Mouse (Mus musculus): ENCODE results near the gene Nasp. TPM values are rescaled to one million over a fixed set of nuclear protein-coding genes. Genes with fewer than 3 reads are reported as not detected.
"Not testable (repeated sequence)": the region's sequence is repeated elsewhere in the genome, so short reads cannot be mapped to it uniquely, and the experiment has no call there.

Nasp gene
- total and polyA plus RNA-seq, 2 experiments from 2014 or later: 51.6 to 76.3 TPM

- 66% methylated on average over 4 of the region's 4 CpGs for WGBS
- H3K9me3 ChIP-seq (ENCODE audit: low read length): no peaks in the 10 kb centered on the region
- TF ChIP-seq CTCF (IDR thresholded peaks at IDR 0.05): no peak
- no peaks in the 10 kb centered on the region for H3K4me1 ChIP-seq (ENCODE audit: insufficient read depth, low read length)
- H3K27ac ChIP-seq (ENCODE audit: low read depth, low read length): no peak overlapping the region
- no peak overlapping the region for H3K4me3 ChIP-seq (ENCODE audit: low read depth, low read length)
- H3K27me3 ChIP-seq (ENCODE audit: insufficient read depth, low read length): no peaks in the 10 kb centered on the region
- H3K36me3 ChIP-seq (ENCODE audit: insufficient read depth, low read length): no peaks in the 10 kb centered on the region
- DNase-seq (ENCODE audit: low spot score) (no peak), ATAC-seq (ENCODE audit: low FRiP score) (no peak)
- H3K4me2 ChIP-seq (ENCODE audit: low read depth, low read length, poor library complexity, severe bottlenecking): no peak overlapping the region
- no peak overlapping the region for H3K9ac ChIP-seq (replicated peaks; ENCODE audit: low read length, poor library complexity, severe bottlenecking)
Observed at GRCm38 (mm10) chr4:116666625-116667024, 38.9 kb upstream of the Nasp start.

GRCm38 (mm10) chr4:116661998-116662397 lies 34.3 kb upstream of the Nasp start:
- H3K36me3 ChIP-seq (ENCODE audit: insufficient read depth, low read length): no peaks in the 10 kb centered on the region
- H3K9ac ChIP-seq (replicated peaks; ENCODE audit: low read length, poor library complexity, severe bottlenecking): no peak overlapping the region
- 89% methylated on average over 1 of the region's 1 CpGs for WGBS
- H3K4me1 ChIP-seq (ENCODE audit: insufficient read depth, low read length): no peaks in the 10 kb centered on the region
- DNase-seq (ENCODE audit: low spot score): no peak
- H3K9me3 ChIP-seq (ENCODE audit: low read length): no peaks in the 10 kb centered on the region
- no peak overlapping the region for H3K4me2 ChIP-seq (ENCODE audit: low read depth, low read length, poor library complexity, severe bottlenecking)
- H3K4me3 ChIP-seq (ENCODE audit: low read depth, low read length): no peak overlapping the region
- no peaks in the 10 kb centered on the region for H3K27me3 ChIP-seq (ENCODE audit: insufficient read depth, low read length)
- no peak for ATAC-seq (ENCODE audit: low FRiP score)
- no peak overlapping the region for H3K27ac ChIP-seq (ENCODE audit: low read depth, low read length)
- TF ChIP-seq CTCF (IDR thresholded peaks at IDR 0.05): no peak

DNA sequence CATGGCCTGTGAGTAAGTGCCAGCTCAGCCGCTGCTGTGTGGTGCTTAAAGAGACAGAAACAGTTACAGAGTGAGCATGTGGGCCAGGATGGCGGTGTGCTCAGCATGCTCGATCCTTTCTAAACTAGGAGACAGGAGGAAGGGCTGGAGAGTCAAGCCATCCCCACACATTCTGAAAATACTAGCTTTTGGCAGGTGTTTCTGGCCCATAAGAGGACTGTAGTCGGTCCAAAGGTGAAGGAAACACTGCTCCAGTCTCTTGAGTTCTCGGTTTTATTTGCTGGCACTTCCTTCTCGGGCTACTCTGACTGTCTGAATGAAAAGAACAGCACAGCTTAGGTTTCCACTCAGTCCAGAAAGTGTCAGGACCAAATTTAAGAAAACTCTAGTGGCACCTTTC lies 33.1 kb upstream of the Nasp start:
- TF ChIP-seq CTCF (IDR thresholded peaks at IDR 0.05): no peak
- Histone ChIP-seq H3K4me2 (ENCODE audit: low read depth, low read length, poor library complexity, severe bottlenecking) (no peak overlapping the region), H3K9me3 (ENCODE audit: low read length) (no peaks in the 10 kb centered on the region), H3K4me3 (ENCODE audit: low read depth, low read length) (no peak overlapping the region), H3K27ac (ENCODE audit: low read depth, low read length) (no peak overlapping the region), H3K9ac (replicated peaks; ENCODE audit: low read length, poor library complexity, severe bottlenecking) (no peak overlapping the region), H3K36me3 (ENCODE audit: insufficient read depth, low read length) (no peaks in the 10 kb centered on the region), H3K27me3 (ENCODE audit: insufficient read depth, low read length) (no peaks in the 10 kb centered on the region), H3K4me1 (ENCODE audit: insufficient read depth, low read length) (no peaks in the 10 kb centered on the region)
- no peak for ATAC-seq (ENCODE audit: low FRiP score)
- DNase-seq (ENCODE audit: low spot score): no peak
- WGBS: 79% methylated on average over 6 of the region's 6 CpGs

- H3K36me3 ChIP-seq (ENCODE audit: insufficient read depth, low read length); ATAC-seq (ENCODE audit: low FRiP score): not testable (repeated sequence)
Observed at GRCm38 (mm10) chr4:116659916-116660315, 32.2 kb upstream of the Nasp start.

GRCm38 (mm10) chr4:116659474-116659873 lies 31.7 kb upstream of the Nasp start:
- Histone ChIP-seq H3K4me1 (ENCODE audit: insufficient read depth, low read length) (no peaks in the 10 kb centered on the region), H3K4me3 (ENCODE audit: low read depth, low read length) (no peak overlapping the region), H3K9ac (replicated peaks; ENCODE audit: low read length, poor library complexity, severe bottlenecking) (no peak overlapping the region), H3K4me2 (ENCODE audit: low read depth, low read length, poor library complexity, severe bottlenecking) (no peak overlapping the region), H3K27me3 (ENCODE audit: insufficient read depth, low read length) (no peaks in the 10 kb centered on the region), H3K9me3 (ENCODE audit: low read length) (no peaks in the 10 kb centered on the region), H3K36me3 (ENCODE audit: insufficient read depth, low read length) (no peaks in the 10 kb centered on the region), H3K27ac (ENCODE audit: low read depth, low read length) (no peak overlapping the region)
- WGBS: 66% methylated on average over 2 of the region's 2 CpGs
- no peak for ATAC-seq (ENCODE audit: low FRiP score)
- no peak for DNase-seq (ENCODE audit: low spot score)
- no peak for TF ChIP-seq CTCF (IDR thresholded peaks at IDR 0.05)

More at GRCm38 (mm10) chr4:116659916-116660315, 32.2 kb upstream of the Nasp start:
- not testable (repeated sequence) for H3K4me3 ChIP-seq (ENCODE audit: low read depth, low read length); DNase-seq (ENCODE audit: low spot score); H3K27me3 ChIP-seq (ENCODE audit: insufficient read depth, low read length); H3K9ac ChIP-seq (replicated peaks; ENCODE audit: low read length, poor library complexity, severe bottlenecking); H3K4me1 ChIP-seq (ENCODE audit: insufficient read depth, low read length); H3K9me3 ChIP-seq (ENCODE audit: low read length); H3K27ac ChIP-seq (ENCODE audit: low read depth, low read length); H3K4me2 ChIP-seq (ENCODE audit: low read depth, low read length, poor library complexity, severe bottlenecking)
- WGBS: 87% methylated on average over 6 of the region's 6 CpGs

DNA sequence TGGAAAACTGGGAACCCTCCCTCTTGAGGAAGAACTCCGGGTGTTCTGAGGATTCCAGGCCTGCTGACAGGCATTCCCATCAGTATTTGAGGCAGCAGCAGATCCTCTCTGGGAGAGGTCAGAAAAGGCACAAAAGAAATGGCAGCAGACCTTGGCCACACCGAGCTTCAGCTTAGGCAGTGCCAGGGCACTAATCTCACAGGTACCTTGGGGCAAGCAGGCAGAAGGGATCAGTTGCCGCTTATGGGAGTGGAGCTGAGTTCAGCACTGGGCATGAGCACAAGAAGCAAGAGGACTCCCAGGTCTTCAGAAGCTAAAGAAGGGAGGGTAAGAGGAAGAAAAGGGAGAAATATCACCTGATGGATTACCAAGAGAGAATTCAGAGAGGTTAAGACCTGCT lies 30.2 kb upstream of the Nasp start:
- Histone ChIP-seq H3K27me3 (ENCODE audit: insufficient read depth, low read length) (no peaks in the 10 kb centered on the region), H3K27ac (ENCODE audit: low read depth, low read length) (no peak overlapping the region), H3K9ac (replicated peaks; ENCODE audit: low read length, poor library complexity, severe bottlenecking) (no peak overlapping the region), H3K4me2 (ENCODE audit: low read depth, low read length, poor library complexity, severe bottlenecking) (no peak overlapping the region), H3K4me1 (ENCODE audit: insufficient read depth, low read length) (no peaks in the 10 kb centered on the region), H3K9me3 (ENCODE audit: low read length) (no peaks in the 10 kb centered on the region), H3K36me3 (ENCODE audit: insufficient read depth, low read length) (no peaks in the 10 kb centered on the region), H3K4me3 (ENCODE audit: low read depth, low read length) (no peak overlapping the region)
- ATAC-seq (ENCODE audit: low FRiP score) (no peak), DNase-seq (ENCODE audit: low spot score) (no peak)
- TF ChIP-seq CTCF (IDR thresholded peaks at IDR 0.05): no peak
- 48% methylated on average over 3 of the region's 3 CpGs for WGBS

Data from midbrain, postnatal 0 days (tissue).